Mouse (Mus musculus) small intestine, adult 2 months (tissue): ENCODE measurements around the gene Gm37240. TPM values are rescaled to one million over a fixed set of nuclear protein-coding genes. Genes with fewer than 3 reads are reported as not detected.

Experiments used
- H3K27ac ChIP-seq: fragments of 200-500 bp; 2 replicates; pipeline ENCODE4 v1.5.1; 2012; ENCODE audit warnings: low read depth, low read length, control low read depth, inconsistent platforms; ENCODE audit not compliant: insufficient read depth
- H3K27me3 ChIP-seq: fragments of 200-500 bp; 2 replicates; pipeline ENCODE4 v1.6.1; 2012; ENCODE audit warnings: mild to moderate bottlenecking, moderate library complexity, low read length, inconsistent platforms; ENCODE audit not compliant: control insufficient read depth, insufficient read depth
- H3K36me3 ChIP-seq: fragments of 200-500 bp; 2 replicates; pipeline ENCODE4 v1.6.1; 2012; ENCODE audit warnings: mild to moderate bottlenecking, low read length, control low read depth, inconsistent platforms; ENCODE audit not compliant: control insufficient read depth, insufficient read depth
- H3K4me1 ChIP-seq: fragments of 200-500 bp; 2 replicates; pipeline ENCODE4 v1.6.1; 2012; ENCODE audit warnings: low read length, inconsistent platforms, mixed read lengths; ENCODE audit not compliant: control insufficient read depth, insufficient read depth, insufficient read length
- H3K4me3 ChIP-seq: fragments of 200-500 bp; 2 replicates; pipeline ENCODE4 v1.5.1; 2012; ENCODE audit warnings: low read depth, mild to moderate bottlenecking, control low read depth, inconsistent platforms, low read length, moderate library complexity
- CTCF ChIP-seq: fragments of 200-500 bp; IDR thresholded peaks from 2 replicates; pipeline ENCODE4 v1.5.1; 2012; ENCODE audit warnings: low read depth, mild to moderate bottlenecking, control low read depth, inconsistent platforms, low read length, moderate library complexity, mixed read lengths; ENCODE audit not compliant: insufficient replicate concordance, insufficient read length; ENCODE audit errors: extremely low read depth
- POLR2A ChIP-seq: fragments of 200-500 bp; IDR thresholded peaks from 2 replicates; pipeline ENCODE4 v1.6.1; 2012; ENCODE audit warnings: low read depth, mild to moderate bottlenecking, control low read depth, inconsistent platforms, low read length, moderate library complexity
- WGBS: fragments of 180-500 bp; shearing (Covaris S2); methylation state at CpG from one replicate; pipeline ENCODE4 v1.1.7; 2018; 5-methylcytosine and 5-hydroxymethylcytosine counted together
- polyA plus RNA-seq: library from polyadenylated mRNA; depleted of rRNA; stranded (reverse); fragments of >200 nt; gene quantifications from 2 replicates; pipeline ENCODE4 v1.2.3, GENCODE M21; 2012

The Gm37240 gene
- polyA plus RNA-seq, 1 experiment, result 58.2 TPM

DNA sequence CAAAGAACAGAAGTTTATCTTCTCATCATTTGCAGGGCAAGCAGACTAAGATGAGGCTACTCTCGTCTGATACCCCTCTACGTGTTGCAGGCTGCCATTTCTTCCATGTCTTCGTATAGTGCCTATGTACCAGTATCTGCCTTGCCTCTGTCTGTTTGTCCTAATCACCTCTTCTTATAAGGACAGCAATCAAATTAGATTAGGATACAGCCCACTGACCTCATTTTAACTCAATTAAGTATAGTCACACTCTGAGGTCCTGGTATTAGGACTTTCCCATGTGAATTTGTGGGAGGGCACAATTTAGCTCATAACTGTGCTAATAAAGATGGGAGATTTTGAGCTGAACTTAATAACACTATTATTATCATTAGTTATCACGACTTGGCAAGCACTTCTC lies 738.5 kb downstream of the Gm37240 start:
- no peaks in the 10 kb centered on the region for H3K4me1 ChIP-seq
- 71% methylated on average over 4 of the region's 4 CpGs for WGBS
- H3K36me3 ChIP-seq, result no peaks in the 10 kb centered on the region
- no peaks in the 10 kb centered on the region for H3K27me3 ChIP-seq
- no peak overlapping the region for H3K4me3 ChIP-seq
- no peak overlapping the region for H3K27ac ChIP-seq
- no peak for TF ChIP-seq POLR2A
- TF ChIP-seq CTCF, result no peak

GRCm38 (mm10) chr3:85148038-85148550 lies 739.2 kb downstream of the Gm37240 start:
- H3K27me3 ChIP-seq, result no peaks in the 10 kb centered on the region
- no peak for TF ChIP-seq CTCF
- TF ChIP-seq POLR2A, result no peak
- no peak overlapping the region for H3K27ac ChIP-seq
- WGBS, result 71% methylated on average over 6 of the region's 6 CpGs
- no peaks in the 10 kb centered on the region for H3K4me1 ChIP-seq
- H3K4me3 ChIP-seq, result no peak overlapping the region
- H3K36me3 ChIP-seq, result no peaks in the 10 kb centered on the region

DNA sequence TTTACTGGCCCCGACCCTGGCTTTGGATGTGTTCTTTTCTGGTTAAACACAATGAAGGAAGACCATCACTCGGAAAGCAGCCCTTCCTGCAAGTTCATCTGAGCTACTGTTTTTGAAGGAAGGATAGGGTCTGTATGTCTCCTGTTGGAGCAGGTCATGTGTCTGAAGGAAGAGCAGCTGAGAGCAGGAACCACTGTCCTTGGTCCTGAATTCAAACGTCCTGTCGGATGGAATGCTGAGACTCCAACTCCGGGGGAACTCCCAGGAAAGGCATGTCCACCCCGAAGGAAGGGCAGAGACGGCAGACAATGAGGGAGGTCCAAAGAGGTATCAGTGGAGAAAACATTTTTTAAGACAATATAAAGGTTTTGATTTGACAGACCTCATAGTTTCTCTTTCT lies 741.8 kb downstream of the Gm37240 start:
- WGBS, result 22% methylated on average over 7 of the region's 7 CpGs
- TF ChIP-seq CTCF, result no peak
- TF ChIP-seq POLR2A, result no peak
- H3K4me1 ChIP-seq, result no peaks in the 10 kb centered on the region

DNA sequence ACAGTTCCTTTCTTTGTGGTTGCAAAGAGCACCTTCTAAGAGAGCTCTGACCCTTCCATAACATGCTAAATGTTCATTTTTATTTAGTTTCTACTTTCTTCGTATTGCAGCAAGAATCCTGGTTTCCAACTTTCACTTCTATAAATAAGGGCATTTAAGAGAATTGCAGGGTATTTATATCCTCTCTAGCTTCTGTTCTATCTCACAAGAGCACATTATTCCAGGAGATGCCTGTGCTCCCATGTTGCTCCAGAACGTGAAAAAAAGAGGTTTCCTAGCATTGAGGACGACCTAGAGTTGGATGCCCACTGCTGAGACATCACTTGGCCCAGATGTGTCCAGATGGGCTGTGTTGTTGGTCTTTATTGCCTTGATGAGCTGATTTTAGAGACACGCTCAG lies 742.2 kb downstream of the Gm37240 start:
- Histone ChIP-seq H3K4me3 (no peak overlapping the region), H3K4me1 (no peaks in the 10 kb centered on the region), H3K27ac (no peak overlapping the region), H3K27me3 (no peaks in the 10 kb centered on the region), H3K36me3 (no peaks in the 10 kb centered on the region)
- 81% methylated on average over 4 of the region's 4 CpGs for whole genome bisulfite sequencing
- TF ChIP-seq POLR2A, result no peak
- no peak for TF ChIP-seq CTCF

More for the DNA sequence above, 741.8 kb downstream of the Gm37240 start:
- Histone ChIP-seq H3K27ac (no peak overlapping the region), H3K36me3 (no peaks in the 10 kb centered on the region), H3K27me3 (no peaks in the 10 kb centered on the region), H3K4me3 (no peak overlapping the region)

DNA sequence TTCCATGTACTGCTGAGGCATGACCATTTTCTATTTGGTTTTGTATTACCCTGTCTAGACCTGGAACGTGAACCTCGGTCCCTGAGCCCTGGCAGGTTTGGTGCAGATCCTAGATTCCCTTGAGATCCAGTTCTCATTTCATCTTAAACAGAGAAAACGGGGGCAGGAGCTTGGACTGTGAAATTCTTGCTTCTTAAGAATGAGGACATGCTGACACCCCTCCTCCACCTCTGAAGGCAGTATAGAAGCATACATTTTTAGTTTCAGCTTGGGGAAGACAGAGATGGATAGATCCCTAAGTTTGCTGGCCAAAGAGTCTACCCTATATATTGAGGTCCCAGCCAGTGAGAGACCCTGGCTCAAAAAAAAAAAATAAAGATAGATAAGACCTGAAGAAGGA lies 742.9 kb downstream of the Gm37240 start:
- Histone ChIP-seq H3K27me3 (no peaks in the 10 kb centered on the region), H3K27ac (no peak overlapping the region), H3K36me3 (no peaks in the 10 kb centered on the region), H3K4me1 (no peaks in the 10 kb centered on the region), H3K4me3 (no peak overlapping the region)
- 82% methylated on average over 3 of the region's 3 CpGs for whole genome bisulfite sequencing
- TF ChIP-seq POLR2A, result no peak

- no peak for TF ChIP-seq CTCF
- TF ChIP-seq POLR2A, result no peak
- no peak overlapping the region for H3K27ac ChIP-seq
- no peaks in the 10 kb centered on the region for H3K4me1 ChIP-seq
- no peaks in the 10 kb centered on the region for H3K36me3 ChIP-seq
- 43% methylated on average over 7 of the region's 7 CpGs for WGBS
- no peaks in the 10 kb centered on the region for H3K27me3 ChIP-seq
- H3K4me3 ChIP-seq, result no peak overlapping the region
These were observed 746.8 kb downstream of the Gm37240 start for GRCm38 (mm10) chr3:85140488-85140887.

GRCm38 (mm10) chr3:85138407-85138806 lies 748.9 kb downstream of the Gm37240 start:
- 80% methylated on average over 2 of the region's 2 CpGs for WGBS
- no peaks in the 10 kb centered on the region for H3K4me1 ChIP-seq
- no peak overlapping the region for H3K27ac ChIP-seq
- no peaks in the 10 kb centered on the region for H3K36me3 ChIP-seq
- TF ChIP-seq CTCF (no peak), POLR2A (no peak)
- H3K4me3 ChIP-seq, result no peak overlapping the region
- no peaks in the 10 kb centered on the region for H3K27me3 ChIP-seq

GRCm38 (mm10) chr3:85133561-85133960 lies 753.8 kb downstream of the Gm37240 start:
- no peaks in the 10 kb centered on the region for H3K4me1 ChIP-seq
- no peak overlapping the region for H3K4me3 ChIP-seq
- H3K27me3 ChIP-seq, result no peaks in the 10 kb centered on the region
- TF ChIP-seq POLR2A, result no peak
- H3K27ac ChIP-seq, result no peak overlapping the region
- WGBS, result 75% methylated on average over 4 of the region's 4 CpGs
- no peaks in the 10 kb centered on the region for H3K36me3 ChIP-seq
